Mouse (Mus musculus) duodenum, adult 2 months (tissue): ENCODE measurements around the gene Ostc. TPM values are rescaled to one million over a fixed set of nuclear protein-coding genes. Genes with fewer than 3 reads are reported as not detected.

Source experiments
- polyA plus RNA-seq: library from polyadenylated mRNA; depleted of rRNA; stranded (reverse); fragments of >200 nt; gene quantifications from 2 replicates; pipeline ENCODE4 v1.2.3, GENCODE M21; 2012; ENCODE audit warnings: low replicate concordance; rRNA removed

Ostc gene
- 26.4 and 37.4 TPM in 2 replicates for polyA plus RNA-seq

DNA sequence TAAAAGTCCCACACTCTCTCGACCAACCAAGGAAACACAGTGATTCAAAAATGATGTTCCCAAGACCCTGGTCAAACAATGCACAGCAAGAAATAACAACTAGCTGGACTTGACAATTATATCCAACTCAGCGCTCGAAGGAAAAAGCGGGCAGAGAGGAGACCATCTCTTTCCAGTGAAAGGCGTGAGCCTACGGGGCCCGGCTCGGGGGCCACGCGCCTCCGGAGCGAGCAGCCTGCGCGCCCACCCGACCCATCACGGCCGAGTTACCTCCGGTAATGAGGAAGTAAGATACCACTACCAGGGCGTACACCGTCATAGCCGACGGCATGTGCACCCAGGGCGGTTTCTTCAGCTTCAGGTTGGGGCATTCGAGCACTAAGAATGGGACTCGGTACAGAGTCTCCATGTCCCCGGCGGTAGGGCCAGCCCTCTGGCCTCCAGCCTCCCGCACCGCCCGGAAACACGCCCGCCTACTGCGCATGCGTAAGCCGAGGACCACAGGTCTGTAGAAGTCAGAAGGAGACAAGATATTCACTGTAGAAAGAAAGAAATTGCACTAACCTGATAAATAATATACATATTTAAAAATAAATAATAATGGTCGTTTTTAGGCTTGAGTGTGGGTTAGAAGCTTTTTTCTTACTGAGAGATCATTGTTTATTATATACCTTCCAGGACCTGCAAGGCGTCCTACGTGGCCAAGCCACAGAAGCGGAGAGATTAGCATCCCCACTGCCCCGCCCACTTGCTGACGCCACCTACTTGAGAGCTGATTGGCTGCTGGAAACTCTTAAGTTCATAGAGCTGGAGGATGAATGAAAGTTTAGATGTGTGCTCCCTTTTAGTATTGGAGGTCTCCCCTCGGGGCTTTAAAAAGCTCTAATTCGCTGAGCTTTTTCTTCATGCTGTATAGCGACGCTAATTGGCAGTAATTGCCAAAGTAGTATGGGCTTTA lies at the start of gene Ostc:
TSS of gene Ostc (minus strand) at position 478 of the 958 bp plus-strand sequence.

DNA sequence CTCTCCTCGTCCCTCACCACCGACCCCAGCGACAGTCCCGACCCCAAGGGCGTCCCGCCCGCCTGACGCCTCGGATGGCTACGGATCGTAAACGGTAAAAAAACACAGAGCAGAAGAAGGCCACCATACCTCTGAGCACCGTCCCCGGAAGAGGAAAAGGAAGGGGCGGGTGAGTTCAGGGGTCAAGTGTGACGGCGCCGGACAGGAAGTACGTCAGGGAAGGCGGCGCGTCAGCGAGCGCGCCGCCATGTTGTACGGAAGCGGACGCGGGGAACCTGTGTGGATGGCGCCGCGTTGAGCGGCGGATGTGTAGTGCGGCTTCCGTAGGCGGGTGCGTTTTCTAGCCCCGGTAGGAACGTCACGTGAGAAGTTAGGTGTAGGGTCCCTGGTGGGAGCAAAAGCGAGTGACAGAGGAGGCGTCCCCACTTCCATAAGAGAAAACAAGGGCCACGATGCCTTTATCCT lies 21.0 kb upstream of the Ostc start, which contains the start of gene Rpl34:
TSS of gene Rpl34 (minus strand) at position 210 of the 465 bp plus-strand sequence.

Other genes with a start within 250 kb of the Ostc start
- gene Etnppl, start 92.0 kb downstream of the Ostc start, polyA plus RNA-seq, result not detected in 2 replicates
- gene Rpl34, start 21.0 kb upstream of the Ostc start, polyA plus RNA-seq, result 301 and 800 TPM in 2 replicates